Mouse (Mus musculus) lung, postnatal 10 days (tissue): ENCODE measurements at regions not wholly inside any gene's neighbourhood (a gene's known extent, or its start where the extent isn't known, plus 50 kb on each side); places are given as distances from the start of the nearest gene placed in this dataset.

Experiments
- DNase-seq: peaks from one replicate; pipeline ENCODE4 v3.0.0; 2021

DNA sequence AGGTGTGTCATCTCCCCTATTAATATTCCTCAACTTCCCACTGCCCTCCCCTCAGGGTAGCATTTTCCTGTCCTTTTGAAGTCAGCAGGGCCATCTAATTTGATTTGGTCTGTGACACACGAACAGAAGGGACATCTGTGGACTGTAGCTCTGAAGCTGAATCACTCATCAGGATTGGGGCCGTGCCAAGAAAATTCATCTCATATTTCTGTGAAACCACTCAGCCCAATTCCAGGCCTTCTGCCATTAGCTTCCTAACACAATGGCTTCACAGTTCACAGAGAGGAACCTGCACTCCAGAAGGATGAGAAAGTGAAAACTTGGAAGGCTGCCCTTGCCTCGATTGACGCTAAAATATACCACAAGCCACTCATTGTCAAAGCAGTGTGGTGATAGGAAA, 86.1 kb downstream of the Abhd5 start:
- DNase-seq = no peak

DNA sequence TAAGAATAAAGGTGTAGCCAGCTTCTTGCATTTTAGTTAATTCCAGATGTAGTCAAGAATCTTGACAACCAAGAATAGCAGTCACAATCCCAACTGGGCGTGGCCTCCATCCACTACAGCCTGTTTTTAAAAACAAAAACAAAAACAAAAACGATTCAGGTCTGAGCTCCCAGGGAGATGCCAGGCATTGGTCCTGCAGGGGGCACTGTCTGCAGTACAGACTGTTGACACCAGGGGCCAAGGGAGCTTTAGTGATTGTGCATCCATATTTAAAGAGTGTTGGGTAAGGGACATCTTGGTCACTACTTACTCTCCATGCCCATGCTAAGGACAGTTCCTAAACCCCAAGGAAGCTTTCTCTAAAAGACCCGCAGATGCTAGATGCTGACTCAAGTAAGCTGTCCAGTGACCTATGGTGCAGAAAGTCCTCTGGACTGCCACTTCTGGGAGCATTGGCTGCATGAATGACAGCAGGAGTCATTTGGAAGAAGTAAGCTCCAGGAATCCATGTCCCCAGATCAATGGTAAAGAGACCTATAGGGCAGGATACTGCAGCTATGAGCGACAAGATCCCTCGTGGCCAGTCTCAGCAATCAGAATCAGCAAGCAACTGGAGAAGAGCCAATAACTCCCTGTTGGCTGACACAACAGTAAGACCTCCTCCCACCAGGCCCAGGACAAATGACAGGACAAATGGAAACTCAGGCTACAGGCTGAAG, 95.1 kb downstream of the Abhd5 start:
- DNase-seq = no peak

DNA sequence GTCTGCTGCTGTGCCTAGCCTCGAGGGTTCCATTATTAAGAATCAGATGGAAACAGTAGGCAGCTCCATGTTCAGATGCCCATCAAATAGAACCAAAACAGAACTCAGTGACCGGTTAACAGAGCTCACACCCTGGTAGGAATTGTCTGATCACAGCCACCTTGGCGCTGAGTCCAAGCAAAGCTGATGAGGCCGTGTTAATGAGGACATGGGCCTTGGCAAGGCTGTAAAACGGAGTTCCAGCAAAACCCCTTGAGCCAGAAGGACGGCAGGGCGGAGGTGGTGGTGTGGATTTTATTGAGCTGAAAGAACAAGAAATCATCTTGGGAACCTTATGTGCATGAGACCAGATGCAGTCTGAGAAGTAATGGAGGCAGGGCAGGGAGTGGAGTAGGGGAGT, 96.2 kb downstream of the Abhd5 start:
- DNase-seq = no peak

DNA sequence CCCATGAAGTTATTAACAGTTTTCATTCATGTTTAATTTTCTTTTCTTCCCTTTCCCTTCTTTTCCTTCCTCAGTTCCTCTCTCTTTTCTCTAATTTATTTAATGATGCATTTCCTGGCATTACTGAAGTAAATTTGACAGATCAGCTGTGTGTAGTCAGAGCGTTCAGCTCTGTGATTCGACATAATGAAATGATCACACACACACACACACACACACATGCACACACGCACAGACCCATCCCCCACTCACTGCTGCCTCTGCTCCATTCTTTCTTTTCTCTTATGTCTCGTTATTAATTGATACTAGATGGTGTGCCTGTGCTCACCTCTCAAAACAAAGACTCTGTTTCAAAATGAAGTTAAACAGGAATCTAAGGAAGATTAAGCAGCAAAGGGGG, 96.9 kb downstream of the Abhd5 start:
- no peak for DNase-seq

DNA sequence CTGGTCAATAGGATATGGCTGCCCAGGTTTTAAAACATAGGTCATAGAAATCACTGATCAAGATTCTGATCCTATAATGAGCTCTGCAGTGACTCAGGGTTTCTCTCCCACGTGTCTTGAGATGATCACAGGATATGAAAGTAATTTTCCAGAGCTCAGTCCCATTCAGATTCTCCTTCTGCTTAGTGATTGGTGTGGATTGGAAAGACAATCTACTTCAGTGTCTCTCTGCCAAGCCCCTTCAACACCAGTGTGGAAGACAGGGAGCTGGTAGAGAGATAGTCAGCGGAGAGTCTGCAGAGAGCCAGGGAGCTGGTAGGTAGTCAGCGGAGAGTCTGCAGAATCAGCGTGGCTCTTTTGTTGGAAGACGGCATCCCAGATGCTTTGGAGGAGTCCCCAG, 99.1 kb downstream of the Abhd5 start:
- DNase-seq = no peak

DNA sequence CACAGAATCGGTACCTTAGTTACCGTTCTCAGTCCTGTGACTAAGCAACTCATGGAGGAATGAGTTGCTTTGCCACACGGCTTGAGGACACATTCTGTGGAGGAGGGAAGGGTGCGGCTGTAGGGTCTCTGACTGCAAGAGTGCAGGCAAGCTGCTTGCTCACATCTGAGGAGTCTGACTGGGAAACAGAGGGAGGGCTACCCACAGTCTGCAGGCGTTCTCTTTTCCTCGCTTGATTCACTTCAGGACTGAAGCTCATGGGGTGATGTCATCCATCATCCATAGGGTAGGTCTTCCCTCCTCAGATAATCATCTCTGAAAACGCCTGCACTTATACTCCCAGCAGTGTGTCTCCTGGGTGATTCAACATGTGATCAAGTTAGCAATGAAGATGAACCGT, 103.9 kb downstream of the Abhd5 start:
- no peak for DNase-seq

DNA sequence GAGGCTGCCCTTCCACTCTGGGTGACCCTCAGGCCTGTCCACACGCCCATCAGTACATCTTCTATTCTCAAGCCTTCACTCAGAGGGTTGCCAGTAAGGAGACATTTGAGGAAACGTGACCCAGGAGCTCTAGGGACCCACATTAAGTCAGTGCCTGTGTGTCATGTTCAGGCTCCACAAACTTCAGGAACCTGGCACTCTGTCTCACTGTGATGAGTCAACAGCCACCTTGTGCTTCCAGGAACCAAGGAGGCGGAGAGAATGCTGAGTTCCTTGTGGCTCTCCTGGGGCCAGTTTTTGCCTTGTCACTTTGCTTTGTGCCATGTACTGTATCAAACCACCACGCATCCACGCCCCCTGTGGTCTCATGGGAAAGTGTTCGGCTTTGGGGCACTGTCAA, 104.4 kb downstream of the Abhd5 start:
- no peak for DNase-seq

DNA sequence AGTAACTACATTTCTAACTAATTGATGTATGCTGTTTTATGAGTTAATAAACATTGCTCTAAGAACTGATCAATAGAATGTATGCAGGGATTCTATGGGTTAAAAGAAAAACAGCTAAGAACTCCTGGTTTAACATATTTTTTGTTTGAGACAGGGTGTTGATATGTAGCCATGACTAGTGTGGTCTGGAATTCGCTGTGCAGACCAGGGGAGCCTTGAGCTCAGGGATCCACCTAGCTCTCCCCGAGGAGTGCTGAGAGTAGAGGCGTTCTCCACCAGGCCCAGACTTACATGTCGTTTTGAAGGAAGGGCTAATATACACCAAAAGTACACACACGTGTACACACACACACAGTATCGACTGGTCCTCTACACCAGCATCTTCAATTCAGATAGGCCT, 108.1 kb downstream of the Abhd5 start:
- no peak for DNase-seq

DNA sequence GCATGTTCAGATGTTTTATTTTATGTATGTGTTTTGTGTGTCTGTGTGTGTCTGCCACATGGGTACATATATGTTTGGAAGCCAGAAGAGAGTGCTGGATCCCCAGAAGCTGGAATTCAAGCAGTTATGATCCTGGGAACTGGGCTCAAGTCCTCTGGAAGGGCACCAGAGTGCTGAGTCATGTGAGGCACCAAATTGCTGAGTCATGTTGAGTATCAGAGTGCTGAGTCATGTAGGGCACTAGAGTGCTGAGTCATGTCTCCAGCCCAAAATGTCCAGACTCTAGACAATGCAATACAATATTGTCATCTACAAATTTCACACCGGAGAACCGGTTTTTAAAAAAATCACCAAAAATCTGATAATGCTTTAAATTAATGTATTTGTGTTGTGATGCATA, 120.1 kb downstream of the Abhd5 start:
- DNase-seq = no peak

DNA sequence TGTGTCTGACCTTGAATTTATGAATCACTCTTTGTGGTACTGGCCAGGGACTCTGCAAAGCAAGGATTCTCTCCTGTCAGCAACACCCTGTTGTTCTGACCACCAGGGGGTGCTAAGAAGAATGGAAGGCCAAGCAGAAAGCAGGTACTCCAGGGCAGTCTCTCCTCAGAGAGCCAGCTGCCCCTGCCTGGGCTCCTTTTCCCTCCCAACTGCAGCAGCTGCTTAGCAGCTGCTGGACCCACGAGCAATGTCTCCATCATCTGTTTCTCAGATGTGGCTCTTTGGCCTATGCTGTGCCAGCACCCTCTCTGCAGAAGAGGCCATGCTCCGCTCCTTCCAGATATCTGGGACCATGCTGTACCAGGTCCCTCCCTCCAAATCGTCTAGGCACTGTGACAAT, 124.9 kb downstream of the Abhd5 start:
- DNase-seq = peak; percentile 60

DNA sequence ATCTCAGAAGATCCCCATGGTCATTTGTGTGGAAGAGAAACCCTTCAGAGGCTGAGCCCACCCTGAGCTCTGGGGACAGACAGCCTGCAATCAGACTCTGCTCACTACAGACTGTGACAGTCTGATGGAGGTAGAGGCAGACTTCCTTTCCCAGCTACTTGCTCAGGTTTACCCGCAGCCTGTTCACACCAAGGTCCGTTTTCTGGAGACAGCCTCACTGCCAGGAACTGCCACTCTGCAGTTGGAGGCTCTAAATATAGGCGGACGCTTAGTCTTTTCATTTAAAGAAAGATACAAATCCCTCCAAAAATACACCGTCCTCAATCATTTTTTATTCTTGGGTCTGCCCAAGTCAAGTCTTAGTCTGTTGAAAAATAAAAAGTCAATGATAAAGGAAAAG, 135.6 kb downstream of the Abhd5 start:
- no peak for DNase-seq

DNA sequence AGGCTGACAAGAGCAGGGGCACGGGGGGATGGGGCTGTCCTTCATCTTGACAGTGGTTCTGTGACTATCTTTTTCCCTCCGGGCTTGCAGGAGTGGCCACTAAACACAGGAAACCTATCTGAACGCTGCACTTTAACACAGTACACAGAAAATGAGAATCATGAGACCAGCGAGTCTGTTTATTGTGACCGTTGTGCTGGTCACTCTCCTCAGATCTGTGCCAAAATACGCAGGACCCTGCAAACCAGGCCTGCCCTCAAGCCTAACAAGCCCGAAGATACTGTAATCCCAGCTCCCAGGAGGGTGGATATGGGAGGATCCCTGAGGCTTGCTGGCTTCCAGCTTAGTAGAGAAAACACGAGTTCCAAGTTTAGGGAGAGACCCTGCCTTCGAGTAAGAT, 143.3 kb downstream of the Abhd5 start:
- DNase-seq = no peak

DNA sequence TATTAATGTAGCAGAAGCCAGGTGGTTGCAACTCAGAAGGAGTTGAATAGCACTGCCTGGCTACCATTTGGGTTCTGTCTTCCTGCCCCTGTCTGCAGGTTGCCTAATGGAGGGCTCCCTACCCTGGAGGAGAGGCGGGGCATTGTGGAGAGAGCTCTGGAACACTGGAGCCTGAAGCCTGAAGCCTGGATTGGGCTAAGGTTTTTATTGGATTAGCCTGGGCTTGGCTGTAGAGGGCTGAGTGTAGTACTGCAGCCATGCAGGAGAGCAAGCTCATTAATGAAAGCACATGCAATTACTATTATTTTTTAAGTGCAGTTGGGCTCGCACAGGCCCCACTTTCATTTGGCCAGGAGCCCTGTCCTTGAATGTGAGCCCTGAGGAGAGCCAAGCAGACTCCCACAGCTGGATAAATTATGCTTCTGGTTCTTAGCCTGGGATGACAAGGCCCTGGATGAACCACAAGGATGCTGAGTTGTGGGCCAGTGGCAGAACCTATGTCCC, 145.1 kb downstream of the Abhd5 start:
- DNase-seq = no peak

DNA sequence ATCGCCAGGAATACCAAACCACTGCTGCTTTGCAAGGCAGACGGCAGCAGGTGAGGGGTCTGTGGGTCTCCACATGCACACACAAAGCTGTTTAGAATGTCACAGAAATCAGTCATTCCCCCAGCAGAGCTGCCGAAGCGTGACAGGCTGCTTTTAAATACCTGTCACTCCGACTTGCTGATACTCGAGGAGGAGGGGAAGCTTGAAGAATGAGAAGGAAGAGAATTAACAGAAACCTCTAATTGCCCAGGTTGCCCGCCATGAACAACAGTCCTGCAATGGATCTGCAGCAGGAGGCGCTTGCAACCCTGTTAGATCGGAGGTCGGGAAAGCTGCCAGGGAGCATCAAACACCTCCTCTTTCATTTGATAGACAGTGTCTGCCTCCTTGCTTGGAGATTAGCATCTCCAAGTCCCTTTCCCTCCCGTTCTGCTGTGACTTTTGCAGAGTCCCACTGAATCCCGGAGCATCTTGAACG, 150.5 kb downstream of the Abhd5 start:
- DNase-seq = no peak

DNA sequence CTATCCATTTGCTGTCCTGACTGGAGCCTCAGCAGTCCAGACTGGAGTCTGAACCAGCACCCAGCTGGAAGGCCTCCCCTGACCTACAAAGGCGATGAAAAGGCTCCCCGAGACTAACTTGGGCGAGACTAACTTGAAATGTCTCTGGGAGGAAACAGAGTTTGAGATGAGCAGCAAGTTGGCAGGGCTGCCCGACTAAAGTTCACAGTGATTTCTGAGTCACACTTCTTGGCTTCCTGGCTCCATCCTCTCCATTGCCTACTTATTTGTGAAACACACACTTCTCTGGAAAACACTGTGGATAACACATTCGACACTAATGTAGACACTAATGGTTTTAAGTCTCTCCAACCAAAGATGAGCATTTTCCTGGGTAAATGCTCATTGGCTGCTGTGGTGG, 170.2 kb downstream of the Abhd5 start:
- no peak for DNase-seq

DNA sequence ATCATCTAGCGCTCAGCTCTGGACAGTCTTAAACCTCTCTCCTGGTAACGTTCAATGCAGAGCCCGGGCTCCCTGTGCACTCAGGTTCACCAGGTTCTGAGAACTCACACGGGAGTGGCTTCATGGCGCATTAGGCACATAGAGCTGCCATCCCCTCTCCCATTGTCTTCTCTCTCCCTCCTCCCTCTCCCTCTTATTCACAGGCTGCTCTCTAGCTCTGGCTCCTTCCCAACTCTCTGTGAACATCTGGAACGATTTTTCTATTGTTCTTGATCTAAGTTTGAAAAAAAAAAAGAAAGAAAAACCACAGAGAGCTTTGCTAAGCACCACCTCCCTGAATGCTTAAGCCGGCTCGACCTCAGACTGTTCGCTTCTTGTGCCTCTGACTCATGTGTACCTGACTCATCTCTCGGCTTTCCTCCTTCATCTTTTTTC, 174.2 kb downstream of the Abhd5 start:
- DNase-seq = no peak

DNA sequence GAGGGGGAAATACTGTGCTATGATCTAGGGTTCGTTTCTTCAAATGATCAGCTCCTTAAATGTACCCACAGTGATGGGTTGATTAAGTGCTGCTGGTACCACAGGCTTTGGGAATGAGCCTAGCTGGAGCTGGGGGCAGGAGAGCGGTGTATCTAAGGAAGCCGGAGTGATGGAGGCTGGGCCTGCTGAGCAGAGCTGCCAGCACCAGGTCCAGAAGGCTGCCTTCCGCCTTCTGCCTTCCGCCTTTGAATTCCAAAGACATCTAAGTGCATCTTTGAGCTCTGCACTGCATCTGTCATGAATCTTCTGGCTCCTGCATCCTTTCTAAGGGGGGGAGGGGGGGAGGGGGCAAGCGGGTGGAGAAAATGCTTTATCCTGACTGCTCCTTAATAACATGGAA, 176.9 kb downstream of the Abhd5 start:
- no peak for DNase-seq

DNA sequence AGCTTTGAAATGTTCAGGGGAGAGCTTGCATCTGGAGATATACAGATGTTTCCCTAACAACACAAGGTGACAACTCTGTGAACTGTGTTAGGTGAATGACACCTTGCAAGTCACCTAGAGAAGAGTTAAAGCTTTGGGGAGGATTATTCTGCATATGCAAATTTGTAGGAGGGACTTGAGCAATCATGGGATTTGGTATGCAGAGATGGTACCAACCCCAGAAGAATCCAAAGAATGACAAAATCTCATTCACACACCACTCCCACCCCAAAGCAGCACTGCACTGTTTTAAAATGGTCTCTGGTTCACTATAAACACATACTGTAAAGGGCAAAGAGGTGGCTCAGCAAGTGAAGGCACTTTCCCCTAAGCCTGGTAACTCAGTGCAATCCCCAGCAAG, 178.3 kb downstream of the Abhd5 start:
- no peak for DNase-seq

DNA sequence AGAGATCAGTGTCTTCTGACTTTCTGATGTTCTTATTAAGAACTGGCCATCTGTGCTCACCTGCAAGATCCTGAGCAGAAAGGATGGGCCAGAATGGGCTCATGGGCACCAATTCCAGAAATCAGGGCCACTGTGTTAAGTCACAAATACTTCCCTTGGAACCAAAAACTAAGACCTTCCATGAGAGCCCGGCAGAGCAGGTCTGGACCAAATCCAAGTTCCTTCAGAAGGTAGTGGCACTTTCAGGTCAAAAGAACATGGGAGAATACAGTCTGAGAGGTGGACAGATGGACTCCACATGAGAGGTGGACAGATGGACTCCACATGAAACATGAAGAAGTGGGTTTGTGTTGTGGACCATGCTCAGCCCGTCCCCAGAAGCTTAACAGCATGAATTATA, 180.4 kb downstream of the Abhd5 start:
- no peak for DNase-seq

DNA sequence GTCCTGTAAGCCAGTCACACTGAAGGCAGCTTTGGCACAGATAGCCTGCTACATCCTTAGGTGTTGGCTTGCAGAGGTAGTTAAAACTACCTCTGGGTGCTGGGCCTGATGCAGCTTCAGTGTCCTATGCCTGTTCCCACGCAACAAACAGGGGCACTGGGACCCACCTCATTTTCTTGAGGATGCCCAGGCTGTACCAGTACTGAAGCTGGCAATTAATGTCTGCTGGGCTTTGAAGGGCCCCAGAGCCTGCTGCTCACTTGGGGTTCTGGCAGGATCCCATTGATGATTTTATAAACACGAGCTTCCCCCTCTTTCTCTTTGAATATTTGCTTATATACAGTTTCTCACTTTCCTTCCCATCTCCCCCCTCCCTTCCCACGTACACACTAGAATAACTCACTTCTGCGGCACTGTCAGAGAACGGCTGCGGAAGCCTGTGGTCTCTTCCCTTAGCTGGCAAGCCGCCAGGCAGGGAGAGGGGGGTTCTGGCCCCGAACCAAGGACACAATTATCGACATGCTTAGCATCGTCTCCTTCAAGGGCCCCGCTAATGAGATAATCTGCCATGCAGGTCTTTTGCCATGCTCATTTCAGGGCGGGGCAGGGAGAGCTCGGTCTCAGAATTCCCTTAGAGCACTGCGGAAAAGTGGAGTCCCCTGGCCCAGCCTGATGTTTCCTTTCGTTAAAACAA, 182.9 kb downstream of the Abhd5 start:
- DNase-seq = peak; percentile 25

DNA sequence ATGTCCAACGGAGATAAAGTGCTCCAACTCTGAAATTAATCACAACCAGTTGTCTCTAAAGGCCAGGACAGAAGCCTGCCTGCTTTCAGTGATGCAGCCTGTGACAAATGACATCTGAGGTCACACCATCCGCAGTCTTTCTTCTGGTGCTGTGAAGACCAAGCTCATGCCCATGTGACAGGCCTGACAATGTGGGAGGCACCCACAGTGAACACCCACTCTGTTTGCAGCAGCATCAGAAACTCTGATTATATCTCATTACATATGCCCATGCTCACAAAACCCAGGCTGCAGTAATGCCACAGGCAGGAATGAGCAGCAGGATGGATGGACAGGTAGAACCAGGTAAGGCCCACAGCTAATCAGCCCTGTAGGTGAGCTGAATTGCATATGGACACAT, 183.6 kb downstream of the Abhd5 start:
- DNase-seq = no peak

DNA sequence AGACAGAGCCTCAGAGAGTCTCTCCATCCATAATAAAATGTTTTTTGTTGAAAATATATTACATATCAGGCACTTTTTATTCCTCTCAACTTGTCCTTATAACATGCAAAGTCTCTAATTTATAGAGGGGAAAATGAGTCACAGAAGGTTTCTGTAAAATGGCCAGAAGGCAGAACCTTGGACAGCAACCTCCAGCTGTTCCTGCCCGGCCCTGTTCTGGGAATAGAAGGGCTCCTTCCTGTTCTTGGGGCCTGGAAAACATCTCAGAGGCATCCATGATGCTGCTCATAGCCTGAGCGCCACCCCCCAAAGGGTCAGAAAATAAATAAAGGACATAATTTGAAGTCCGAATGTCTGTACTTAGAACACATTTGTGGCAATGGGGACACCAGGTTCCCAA, 188.7 kb downstream of the Abhd5 start:
- no peak for DNase-seq

DNA sequence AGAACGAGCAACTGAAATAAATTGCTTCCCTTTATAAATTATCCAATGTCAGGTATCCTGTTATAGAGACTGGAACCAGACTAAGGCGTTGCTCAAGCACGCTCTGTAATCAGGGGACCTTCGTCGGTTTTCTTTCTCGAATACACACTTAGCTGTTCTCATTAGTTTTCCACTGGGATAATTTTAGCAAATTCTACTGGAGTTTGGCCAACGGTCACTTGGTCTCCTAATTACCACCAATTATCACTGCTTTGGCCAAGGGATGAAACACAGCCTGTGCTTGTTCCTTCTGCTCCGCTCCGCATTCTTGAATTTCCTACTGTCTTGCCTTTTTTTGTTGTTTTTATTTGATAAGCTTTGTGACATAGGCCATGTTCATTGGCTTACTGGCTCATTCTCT, 191.1 kb upstream of the Topaz1 start:
- DNase-seq = no peak

DNA sequence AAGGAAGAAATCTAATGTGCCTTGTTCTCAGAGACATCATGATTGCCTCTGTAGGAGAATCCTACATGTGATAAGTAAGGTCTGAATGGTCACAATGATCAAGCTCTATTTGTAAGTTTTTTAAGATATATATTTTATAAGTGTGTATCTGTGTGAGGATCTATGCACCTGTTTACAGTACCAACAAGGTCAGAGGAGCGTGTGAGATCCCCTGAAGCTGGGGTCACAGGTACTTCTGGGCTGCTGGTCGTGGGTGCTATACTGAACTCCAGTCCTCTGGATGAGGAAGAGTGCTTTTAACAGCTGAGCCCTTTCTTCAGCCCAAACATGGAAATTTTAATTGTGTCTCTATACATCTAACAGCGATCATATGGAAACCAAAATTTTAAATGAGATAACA, 181.1 kb upstream of the Topaz1 start:
- DNase-seq = no peak
